Mouse (Mus musculus) spleen, postnatal 10 days (tissue): ENCODE results near the gene Acoxl.
A peak's percentile ranks its signal among the peaks of the same experiment; 100 is the strongest.

Experiments
- DNase-seq, 2 experiments: peaks; one replicate each; pipeline ENCODE4 v3.0.0; 2021 to 2022; ENCODE audit warnings: low spot score in 2 of 2

The Acoxl gene

GRCm38 (mm10) chr2:127894890-127895289, 56.2 kb downstream of the Acoxl start:
- no peak for DNase-seq

DNA sequence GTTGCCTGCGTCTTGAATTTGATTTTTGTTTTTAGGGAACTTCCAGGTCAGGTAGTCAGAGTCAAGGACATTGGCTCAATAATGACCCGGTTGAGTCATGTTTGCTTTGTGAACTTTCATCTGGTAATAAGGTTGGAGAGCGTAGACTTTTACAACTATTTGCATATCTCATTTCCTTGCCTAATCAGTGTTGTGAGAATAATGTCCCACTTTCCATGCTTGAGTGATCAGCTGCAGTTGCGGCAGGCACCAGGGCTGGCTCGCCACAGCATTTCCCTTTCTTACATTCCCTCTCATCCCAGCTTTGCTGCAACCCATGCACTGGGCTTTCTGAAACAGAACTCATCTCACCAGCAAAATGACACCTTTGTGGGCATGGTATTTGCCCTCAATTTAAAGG, 59.0 kb downstream of the Acoxl start:
- DNase-seq: no peak

DNA sequence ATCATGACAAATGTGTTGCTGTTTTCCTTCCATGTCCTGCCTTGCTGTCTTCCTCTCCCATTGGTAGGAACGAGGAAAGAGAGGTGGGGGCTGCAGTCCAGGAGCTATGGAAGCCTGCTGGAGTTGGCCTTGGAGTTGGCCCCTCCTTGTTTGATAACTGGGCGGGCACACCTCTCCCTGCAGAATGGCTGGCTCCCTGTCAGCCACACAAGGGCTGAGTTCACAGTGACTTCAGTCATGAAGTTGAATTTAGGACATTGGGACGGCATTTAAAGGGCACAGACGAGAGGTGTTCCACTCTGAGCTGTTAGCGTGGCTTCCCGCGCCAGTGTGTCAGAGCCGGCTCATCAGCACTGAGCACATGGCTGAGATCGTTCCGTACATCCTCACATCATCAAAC, 66.2 kb downstream of the Acoxl start:
- no peak for DNase-seq

GRCm38 (mm10) chr2:127906973-127907678, 68.5 kb downstream of the Acoxl start:
- no peak for DNase-seq

GRCm38 (mm10) chr2:127907679-127908042, 69.0 kb downstream of the Acoxl start:
- DNase-seq: no peak

GRCm38 (mm10) chr2:127908881-127909280, 70.2 kb downstream of the Acoxl start:
- DNase-seq: no peak

DNA sequence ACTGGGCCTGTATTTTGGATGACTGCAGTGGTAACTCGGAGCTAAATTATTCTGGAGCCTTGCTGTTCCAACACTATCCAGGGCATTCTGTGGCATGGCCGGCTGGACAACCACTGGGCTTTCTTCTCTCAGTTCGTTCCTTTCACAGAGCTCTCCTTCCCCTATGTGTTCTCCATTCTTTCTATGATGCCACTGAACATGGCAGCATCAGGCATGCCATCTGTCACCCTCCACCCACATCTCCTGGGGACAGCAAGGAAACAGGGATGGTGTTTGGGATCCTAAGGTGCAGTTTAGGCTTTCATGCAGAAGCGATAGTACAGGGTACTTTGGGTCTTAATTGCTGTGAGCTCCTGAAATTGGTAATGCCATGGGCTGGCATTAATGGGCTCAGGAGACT, 71.1 kb downstream of the Acoxl start:
- no peak for DNase-seq

DNA sequence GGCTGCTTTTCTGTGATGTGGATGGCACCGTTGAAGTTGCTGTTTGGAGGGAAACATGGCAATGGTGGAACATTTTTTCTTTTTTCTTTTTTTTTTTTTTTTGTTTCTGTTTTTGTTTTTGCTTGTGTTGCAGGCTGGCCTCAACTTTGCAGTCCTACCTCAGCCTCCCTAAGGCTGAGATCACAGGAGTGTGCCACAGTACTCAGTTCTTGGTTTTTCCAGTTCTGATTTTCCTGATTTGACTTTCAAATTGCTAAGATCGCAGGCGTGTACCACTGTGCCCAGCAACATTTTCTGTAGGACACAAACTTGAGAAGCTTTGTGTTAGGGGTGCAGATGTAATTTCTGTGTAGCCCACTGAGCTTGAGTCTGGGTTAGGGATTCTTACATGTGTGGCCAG, 72.9 kb downstream of the Acoxl start:
- DNase-seq: no peak

DNA sequence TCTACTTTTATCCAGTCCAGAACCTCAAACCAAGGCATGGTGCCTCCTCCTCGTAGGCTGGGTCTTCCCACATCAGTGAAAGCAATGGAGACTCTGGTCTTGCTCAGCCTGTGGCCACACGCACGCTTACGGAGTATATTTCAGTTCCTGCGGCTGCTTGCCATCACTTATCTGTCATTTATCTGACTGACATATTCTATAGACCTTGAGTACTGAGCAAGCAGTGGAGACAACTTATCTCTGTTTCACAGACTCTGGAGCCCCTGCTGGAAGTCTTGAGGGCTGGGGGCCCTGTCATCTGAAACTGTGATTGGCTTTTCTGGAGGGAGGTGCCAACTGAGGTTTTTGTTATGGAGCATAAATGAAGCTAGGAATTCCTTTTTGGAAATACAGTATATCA, 75.4 kb downstream of the Acoxl start:
- DNase-seq: no peak

DNA sequence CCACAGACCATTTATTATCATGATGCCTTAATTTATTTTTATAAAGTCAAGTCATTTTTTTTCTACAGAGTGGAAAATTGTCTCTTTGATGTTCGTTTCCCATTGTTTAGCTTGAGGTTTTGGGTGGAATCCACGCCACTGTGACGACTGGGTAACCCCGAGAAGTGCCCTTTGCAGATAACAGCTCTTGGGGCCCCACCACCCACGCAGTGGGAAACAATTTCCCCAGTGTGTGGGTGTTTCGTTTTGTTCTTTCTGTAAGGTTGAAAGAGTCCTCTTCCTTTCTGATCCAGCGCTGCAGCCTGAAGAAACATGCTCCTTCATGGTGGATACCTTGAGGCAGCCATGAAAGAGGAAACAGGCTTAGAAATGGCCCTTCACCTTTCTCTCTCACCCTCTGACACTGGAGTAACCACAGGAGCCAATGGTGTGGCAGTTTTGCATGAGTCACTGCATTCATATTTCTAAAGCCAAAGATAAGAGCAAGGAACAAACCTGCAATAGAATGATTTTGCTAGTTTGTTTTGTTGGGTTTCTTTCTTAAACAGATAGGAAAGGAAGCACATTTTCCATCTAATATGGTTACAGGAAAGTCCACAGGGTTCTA, 78.2 kb downstream of the Acoxl start:
- DNase-seq: no peak

DNA sequence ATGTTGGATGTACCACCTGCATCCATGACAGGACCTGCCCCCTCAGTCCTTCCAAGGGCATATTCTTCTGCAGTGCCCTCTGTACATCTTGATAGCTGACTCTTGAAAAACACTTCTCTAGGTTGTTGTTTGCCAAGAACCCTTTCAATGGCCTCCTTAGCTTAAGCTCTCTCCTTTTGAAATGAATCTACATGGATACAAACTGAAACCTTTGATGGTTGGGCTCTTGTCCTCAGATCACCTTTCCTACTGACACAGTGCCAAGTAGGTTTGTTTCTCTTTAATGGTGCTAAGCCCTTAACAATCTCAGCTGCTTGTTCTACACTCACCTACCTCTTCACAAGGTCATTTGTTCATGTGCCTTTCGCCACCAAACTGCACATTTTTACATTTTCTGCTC, 81.1 kb downstream of the Acoxl start:
- no peak for DNase-seq

DNA sequence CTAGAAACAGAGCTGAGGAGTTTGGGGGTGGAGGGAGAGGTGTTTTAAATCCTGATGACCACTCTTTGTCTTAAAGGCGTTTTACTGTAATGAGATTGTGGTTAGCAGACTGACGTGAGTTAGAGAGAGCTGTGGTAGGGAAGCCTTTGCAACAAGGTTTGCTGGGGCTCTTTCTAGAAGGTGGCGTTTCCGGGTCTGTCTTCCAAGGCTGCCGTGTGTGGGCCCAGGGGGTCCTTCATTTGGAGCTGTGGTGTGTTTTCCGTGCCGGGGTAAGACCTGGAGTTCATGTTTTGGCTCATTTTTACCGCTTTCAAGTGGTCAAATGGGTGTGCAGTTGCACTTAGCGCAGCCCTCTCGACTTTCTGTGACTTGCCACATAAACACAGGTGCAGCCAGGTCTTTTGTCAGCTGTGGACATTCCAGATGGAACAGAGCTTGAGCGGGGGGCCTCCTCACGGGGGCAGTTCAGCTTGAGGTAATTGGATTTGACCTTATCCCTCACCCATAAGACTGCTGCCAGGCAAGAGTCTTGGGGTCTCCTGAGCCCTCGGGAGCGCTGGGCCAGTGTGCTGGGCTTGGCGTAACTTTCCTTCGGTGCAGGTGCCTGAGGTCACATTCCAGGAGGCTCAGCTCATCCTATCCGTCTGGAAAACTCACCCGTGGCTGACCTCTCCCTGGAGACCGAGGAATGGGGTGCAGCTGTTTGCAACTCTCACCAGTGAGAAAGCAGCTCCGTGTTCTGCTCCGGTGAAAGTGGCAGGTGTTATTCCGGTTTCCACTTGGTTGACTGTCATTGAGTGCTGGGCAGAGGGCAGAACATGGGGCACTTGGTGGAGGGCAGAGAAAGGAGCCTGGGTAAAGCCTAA, 83.6 kb downstream of the Acoxl start:
- no peak for DNase-seq

- no peak for DNase-seq
Measured at GRCm38 (mm10) chr2:127923077-127923680, 84.5 kb downstream of the Acoxl start.

- no peak for DNase-seq
Measured at GRCm38 (mm10) chr2:127926679-127927324, 88.1 kb downstream of the Acoxl start.

DNA sequence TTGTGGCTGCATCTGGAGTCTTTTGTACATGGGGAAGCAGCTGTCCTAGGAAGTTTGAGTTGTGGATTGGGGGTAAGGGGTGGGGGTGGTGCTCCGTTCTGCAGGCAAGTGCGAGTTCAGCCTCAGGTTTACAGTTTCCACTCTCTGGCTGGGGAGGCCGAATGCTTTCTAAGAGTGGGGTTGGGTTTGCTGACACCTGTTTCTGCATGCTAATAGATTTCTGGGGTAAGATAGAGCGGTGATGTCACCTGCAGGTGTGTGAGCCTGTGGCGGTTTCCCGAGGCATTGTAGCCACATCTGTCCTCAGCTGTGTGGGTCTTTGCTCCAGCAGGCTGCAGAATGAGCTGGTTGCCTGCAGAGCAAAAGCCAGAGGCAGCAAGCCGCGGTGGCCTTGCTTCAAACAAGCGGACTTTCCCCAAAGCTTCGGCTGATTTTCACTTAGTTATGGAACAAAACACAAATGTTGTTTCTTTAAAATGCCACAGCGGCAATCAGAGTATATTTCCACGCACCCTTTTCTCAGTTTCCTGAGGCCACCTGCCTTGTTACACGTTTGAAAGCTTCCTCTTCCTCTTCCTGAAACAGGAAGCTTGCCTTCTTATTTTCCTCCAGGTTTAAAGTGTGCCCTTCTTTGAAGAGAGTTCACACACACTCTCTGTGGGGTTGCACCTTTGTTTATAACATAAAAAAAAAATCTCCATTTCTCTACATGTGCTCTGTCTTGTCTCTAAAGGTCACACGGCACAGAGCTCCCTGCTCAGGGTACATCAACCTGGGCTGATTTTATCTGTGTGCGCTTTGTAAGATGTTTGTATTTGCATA, 89.0 kb downstream of the Acoxl start:
- peak in 1 of 2 experiments; percentile 26 for DNase-seq

GRCm38 (mm10) chr2:127928279-127928678, 89.6 kb downstream of the Acoxl start:
- no peak for DNase-seq

- DNase-seq: no peak
Measured at GRCm38 (mm10) chr2:127928871-127929270, 90.2 kb downstream of the Acoxl start.

DNA sequence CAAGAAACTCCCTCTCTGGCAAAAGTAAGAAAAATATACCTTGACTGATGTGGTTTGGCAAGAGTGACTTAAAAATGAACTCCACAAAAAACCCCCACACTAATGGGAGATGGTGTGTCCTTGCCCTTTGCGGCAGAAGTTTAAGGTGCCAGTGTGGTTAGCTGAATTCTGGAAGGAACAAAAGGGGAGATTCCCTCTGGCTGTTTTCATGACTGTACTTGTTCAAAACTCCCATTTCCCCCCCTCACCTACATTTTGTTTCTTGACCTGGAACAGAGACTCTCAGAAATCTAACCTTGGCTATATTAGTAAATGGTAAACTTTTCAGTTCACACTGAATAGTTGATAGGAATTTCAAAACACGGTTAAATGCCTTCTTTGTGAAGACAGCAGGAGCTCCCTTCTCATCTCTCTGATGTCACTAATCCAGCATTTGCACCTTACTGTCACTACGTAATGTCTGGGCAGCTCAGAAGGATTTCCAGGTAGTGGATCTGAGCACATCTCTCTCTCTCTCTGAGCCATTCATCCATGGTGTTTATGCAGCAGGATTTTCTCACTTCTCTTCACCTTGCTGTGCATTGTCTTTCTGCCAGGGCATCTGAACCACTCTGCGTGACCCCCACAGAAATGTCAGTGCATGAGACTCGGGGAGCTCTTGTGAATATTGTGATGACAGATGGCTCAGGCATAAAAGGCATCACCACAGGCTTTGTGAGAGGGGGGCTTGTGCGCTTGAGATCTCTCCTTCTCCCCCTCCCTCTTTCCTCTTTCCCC, 91.5 kb downstream of the Acoxl start:
- no peak for DNase-seq

- DNase-seq: no peak
Measured at GRCm38 (mm10) chr2:127931576-127931975, 92.9 kb downstream of the Acoxl start.

GRCm38 (mm10) chr2:127933531-127933931, 94.9 kb downstream of the Acoxl start:
- no peak for DNase-seq
